Mouse (Mus musculus): Measurements from ENCODE around the gene Gm4559. TPM values are rescaled to one million over a fixed set of nuclear protein-coding genes. Genes with fewer than 3 reads are reported as not detected.

Gm4559 gene
- not detected for polyA plus RNA-seq (2014; fragmentation: Illumina TruSeq; extraction: RNeasy Lipid Tissue Mini Kit (QIAGEN cat#74804); ENCODE audit: low read depth, low replicate concordance)

DNA sequence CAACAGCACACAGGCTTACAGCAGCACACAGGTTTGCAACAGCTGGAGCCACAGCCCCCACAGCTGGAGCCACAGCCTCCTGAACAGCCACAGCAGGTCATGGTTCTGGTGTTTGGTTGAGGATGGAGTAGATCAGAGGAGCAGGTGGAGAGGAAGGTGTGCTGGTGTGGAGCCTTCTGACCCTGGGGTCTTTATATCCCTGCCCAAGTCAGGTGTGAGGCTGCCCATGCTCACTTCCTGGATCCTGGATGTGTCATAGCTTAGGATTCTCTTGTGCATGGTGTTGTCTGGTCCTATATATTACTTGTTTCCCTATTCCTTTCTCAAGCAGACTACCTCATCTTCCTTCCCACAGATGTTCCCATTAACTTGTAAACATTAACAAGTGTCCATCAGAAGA lies at the start of gene Gm4559:
Gene Gm4559, minus strand, starts transcription at position 101 of the 400 bp plus-strand sequence.

GRCm38 (mm10) chr7:142303249-142303648 lies 29.1 kb upstream of the Gm4559 start, which contains the start of gene Krtap5-4:
Gene Krtap5-4 (plus strand): TSS chr7:142303549.

GRCm38 (mm10) chr7:142297018-142297417 lies 22.9 kb upstream of the Gm4559 start, which contains the start of gene Krtap5-1:
Gene Krtap5-1 (minus strand): TSS chr7:142297118.

DNA sequence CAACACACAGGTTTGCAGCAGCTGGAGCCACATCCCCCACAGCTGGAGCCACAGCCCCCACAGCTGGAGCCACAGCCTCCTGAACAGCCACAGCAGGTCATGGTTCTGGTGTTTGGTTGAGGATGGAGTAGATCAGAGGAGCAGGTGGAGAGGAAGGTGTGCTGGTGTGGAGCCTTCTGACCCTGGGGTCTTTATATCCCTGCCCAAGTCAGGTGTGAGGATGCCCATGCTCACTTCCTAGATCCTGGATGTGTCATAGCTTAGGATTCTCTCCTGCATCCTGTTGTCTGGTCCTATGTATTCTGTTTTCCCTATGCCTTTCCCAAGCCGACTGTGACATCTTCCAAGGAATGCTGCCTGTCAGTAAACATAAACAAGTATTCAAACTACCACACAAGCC lies 15.9 kb downstream of the Gm4559 start, which contains the start of gene Gm2431:
Gene Gm2431, minus strand, starts transcription at position 101 of the 400 bp plus-strand sequence.

GRCm38 (mm10) chr7:142240978-142241377 lies 33.2 kb downstream of the Gm4559 start, which contains the start of gene Gm40460:
Gene Gm40460 (minus strand): TSS chr7:142241078.

DNA sequence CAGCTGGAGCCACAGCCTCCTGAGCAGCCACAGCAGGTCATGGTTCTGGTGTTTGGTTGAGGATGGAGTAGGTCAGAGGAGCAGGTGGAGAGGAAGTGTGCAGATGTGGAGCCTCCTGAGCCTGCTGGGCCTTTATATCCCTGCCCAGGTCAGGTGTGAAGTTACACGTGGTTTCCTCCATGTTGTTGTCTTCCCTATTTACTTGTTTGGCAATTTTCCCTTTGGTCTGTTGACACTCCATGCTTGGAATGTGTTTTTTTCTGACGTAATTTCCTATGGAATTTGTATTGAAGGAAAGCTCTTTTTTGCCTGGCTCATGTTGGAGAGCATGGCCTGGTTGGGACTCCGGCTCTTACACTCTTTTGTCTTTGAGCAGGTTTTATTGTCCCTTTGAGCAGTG lies 44.3 kb downstream of the Gm4559 start, which contains the start of gene Krtap5-5:
Gene Krtap5-5, minus strand, starts transcription at position 101 of the 400 bp plus-strand sequence.

Other genes starting within 250 kb of the Gm4559 start
- gene Mob2, start 213.3 kb downstream of the Gm4559 start, polyA plus RNA-seq (2014; fragmentation: Illumina TruSeq; extraction: RNeasy Lipid Tissue Mini Kit (QIAGEN cat#74804); ENCODE audit: low read depth, low replicate concordance) = 20.4 TPM
- 0.79 TPM for gene Dusp8, start 178.5 kb downstream of the Gm4559 start, polyA plus RNA-seq (2014; fragmentation: Illumina TruSeq; extraction: RNeasy Lipid Tissue Mini Kit (QIAGEN cat#74804); ENCODE audit: low read depth, low replicate concordance)
- gene Gm45618, start 153.6 kb downstream of the Gm4559 start, polyA plus RNA-seq (2014; fragmentation: Illumina TruSeq; extraction: RNeasy Lipid Tissue Mini Kit (QIAGEN cat#74804); ENCODE audit: low read depth, low replicate concordance) = not detected
- not detected for gene Gm39115, start 138.3 kb downstream of the Gm4559 start, polyA plus RNA-seq (2014; fragmentation: Illumina TruSeq; extraction: RNeasy Lipid Tissue Mini Kit (QIAGEN cat#74804); ENCODE audit: low read depth, low replicate concordance)
- not detected for gene Gm45337, start 129.8 kb downstream of the Gm4559 start, polyA plus RNA-seq (2014; fragmentation: Illumina TruSeq; extraction: RNeasy Lipid Tissue Mini Kit (QIAGEN cat#74804); ENCODE audit: low read depth, low replicate concordance)
- gene Gm29735, start 117.2 kb downstream of the Gm4559 start, polyA plus RNA-seq (2014; fragmentation: Illumina TruSeq; extraction: RNeasy Lipid Tissue Mini Kit (QIAGEN cat#74804); ENCODE audit: low read depth, low replicate concordance) = not detected
- gene Gm4553, start 108.6 kb downstream of the Gm4559 start, polyA plus RNA-seq (2014; fragmentation: Illumina TruSeq; extraction: RNeasy Lipid Tissue Mini Kit (QIAGEN cat#74804); ENCODE audit: low read depth, low replicate concordance) = not detected
- not detected for gene Krtap5-2, start 98.4 kb downstream of the Gm4559 start, polyA plus RNA-seq (2014; fragmentation: Illumina TruSeq; extraction: RNeasy Lipid Tissue Mini Kit (QIAGEN cat#74804); ENCODE audit: low read depth, low replicate concordance)
- not detected for gene Gm10153, start 84.0 kb downstream of the Gm4559 start, polyA plus RNA-seq (2014; fragmentation: Illumina TruSeq; extraction: RNeasy Lipid Tissue Mini Kit (QIAGEN cat#74804); ENCODE audit: low read depth, low replicate concordance)
- gene Krtap5-3, start 73.0 kb downstream of the Gm4559 start, polyA plus RNA-seq (2014; fragmentation: Illumina TruSeq; extraction: RNeasy Lipid Tissue Mini Kit (QIAGEN cat#74804); ENCODE audit: low read depth, low replicate concordance) = not detected
- gene Gm7579, start 62.5 kb downstream of the Gm4559 start, polyA plus RNA-seq (2014; fragmentation: Illumina TruSeq; extraction: RNeasy Lipid Tissue Mini Kit (QIAGEN cat#74804); ENCODE audit: low read depth, low replicate concordance) = not detected
- gene Krtap5-5, start 44.4 kb downstream of the Gm4559 start, polyA plus RNA-seq (2014; fragmentation: Illumina TruSeq; extraction: RNeasy Lipid Tissue Mini Kit (QIAGEN cat#74804); ENCODE audit: low read depth, low replicate concordance) = not detected
- gene Gm40460, start 33.3 kb downstream of the Gm4559 start, polyA plus RNA-seq (2014; fragmentation: Illumina TruSeq; extraction: RNeasy Lipid Tissue Mini Kit (QIAGEN cat#74804); ENCODE audit: low read depth, low replicate concordance) = not detected
- not detected for gene Gm2431, start 16.0 kb downstream of the Gm4559 start, polyA plus RNA-seq (2014; fragmentation: Illumina TruSeq; extraction: RNeasy Lipid Tissue Mini Kit (QIAGEN cat#74804); ENCODE audit: low read depth, low replicate concordance)
- not detected for gene Krtap5-1, start 22.8 kb upstream of the Gm4559 start, polyA plus RNA-seq (2014; fragmentation: Illumina TruSeq; extraction: RNeasy Lipid Tissue Mini Kit (QIAGEN cat#74804); ENCODE audit: low read depth, low replicate concordance)
- gene Krtap5-4, start 29.2 kb upstream of the Gm4559 start, polyA plus RNA-seq (2014; fragmentation: Illumina TruSeq; extraction: RNeasy Lipid Tissue Mini Kit (QIAGEN cat#74804); ENCODE audit: low read depth, low replicate concordance) = not detected
- gene Ifitm10, start 99.4 kb upstream of the Gm4559 start, polyA plus RNA-seq (2014; fragmentation: Illumina TruSeq; extraction: RNeasy Lipid Tissue Mini Kit (QIAGEN cat#74804); ENCODE audit: low read depth, low replicate concordance) = not detected
- 13.1 TPM for gene Gm49369, start 108.3 kb upstream of the Gm4559 start, polyA plus RNA-seq (2014; fragmentation: Illumina TruSeq; extraction: RNeasy Lipid Tissue Mini Kit (QIAGEN cat#74804); ENCODE audit: low read depth, low replicate concordance)
- gene Ctsd, start 113.7 kb upstream of the Gm4559 start, polyA plus RNA-seq (2014; fragmentation: Illumina TruSeq; extraction: RNeasy Lipid Tissue Mini Kit (QIAGEN cat#74804); ENCODE audit: low read depth, low replicate concordance) = 14.8 TPM
- gene Syt8, start 160.5 kb upstream of the Gm4559 start, polyA plus RNA-seq (2014; fragmentation: Illumina TruSeq; extraction: RNeasy Lipid Tissue Mini Kit (QIAGEN cat#74804); ENCODE audit: low read depth, low replicate concordance) = not detected
- gene Tnni2, start 167.4 kb upstream of the Gm4559 start, polyA plus RNA-seq (2014; fragmentation: Illumina TruSeq; extraction: RNeasy Lipid Tissue Mini Kit (QIAGEN cat#74804); ENCODE audit: low read depth, low replicate concordance) = not detected
- gene Lsp1, start 186.4 kb upstream of the Gm4559 start, polyA plus RNA-seq (2014; fragmentation: Illumina TruSeq; extraction: RNeasy Lipid Tissue Mini Kit (QIAGEN cat#74804); ENCODE audit: low read depth, low replicate concordance) = 13.8 TPM
- gene Tnnt3, start 224.5 kb upstream of the Gm4559 start, polyA plus RNA-seq (2014; fragmentation: Illumina TruSeq; extraction: RNeasy Lipid Tissue Mini Kit (QIAGEN cat#74804); ENCODE audit: low read depth, low replicate concordance) = not detected